Mouse (Mus musculus) limb, embryonic 14.5 days (tissue): ENCODE measurements around the gene Tspyl2. TPM values are rescaled to one million over a fixed set of nuclear protein-coding genes. Genes with fewer than 3 reads are reported as not detected.

Source experiments
- ATAC-seq: fragments of 200-750 bp; cut with Nextera tagmentation; 2 replicates; pipeline ENCODE4 v1.8.0; 2017; ENCODE audit warnings: low read depth, moderate number of reproducible peaks, moderate TSS enrichment; ENCODE audit not compliant: low FRiP score
- DNase-seq: peaks from one replicate; pipeline ENCODE4 v3.0.0-alpha.2; 2015; ENCODE audit warnings: low spot score
- H3K27ac ChIP-seq: fragments of 300-500 bp; sonication (generic); replicated peaks from 2 replicates; pipeline ENCODE4 v1.5.1; 2014; ENCODE audit warnings: low read depth, mild to moderate bottlenecking, low read length, moderate library complexity, mixed read lengths
- H3K27me3 ChIP-seq: fragments of 300-500 bp; sonication (generic); 2 replicates; pipeline ENCODE4 v1.6.1; 2014; ENCODE audit warnings: low read length, mixed read lengths; ENCODE audit not compliant: control insufficient read depth, insufficient read depth
- H3K36me3 ChIP-seq: fragments of 300-500 bp; sonication (generic); 2 replicates; pipeline ENCODE4 v1.6.1; 2014; ENCODE audit warnings: mild to moderate bottlenecking, low read length, moderate library complexity, mixed read lengths; ENCODE audit not compliant: control insufficient read depth, insufficient read depth
- H3K4me1 ChIP-seq: fragments of 300-500 bp; sonication (generic); 2 replicates; pipeline ENCODE4 v1.6.1; 2014; ENCODE audit warnings: antibody characterized with exemption, low read length, mixed read lengths; ENCODE audit not compliant: control insufficient read depth, insufficient read depth
- H3K4me2 ChIP-seq: fragments of 300-500 bp; sonication (generic); replicated peaks from 2 replicates; pipeline ENCODE4 v1.6.1; 2014; ENCODE audit warnings: low read depth, mild to moderate bottlenecking, low read length, moderate library complexity; ENCODE audit not compliant: severe bottlenecking
- H3K4me3 ChIP-seq: fragments of 300-500 bp; sonication (generic); replicated peaks from 2 replicates; pipeline ENCODE4 v1.5.1; 2014; ENCODE audit warnings: low read length
- H3K9ac ChIP-seq: fragments of 300-500 bp; sonication (generic); 2 replicates; pipeline ENCODE4 v1.6.1; 2014; ENCODE audit warnings: mild to moderate bottlenecking, low read depth, low read length, moderate library complexity; ENCODE audit not compliant: severe bottlenecking
- H3K9me3 ChIP-seq: fragments of 300-500 bp; sonication (generic); 2 replicates; pipeline ENCODE4 v1.6.1; 2016; ENCODE audit warnings: low read length; ENCODE audit not compliant: control insufficient read depth
- POLR2A ChIP-seq: fragments of 200-500 bp; IDR thresholded peaks from 2 replicates; pipeline ENCODE4 v1.8.0; 2012; ENCODE audit warnings: inconsistent platforms, mild to moderate bottlenecking, moderate library complexity, borderline replicate concordance; ENCODE audit not compliant: insufficient read depth, insufficient read length; ENCODE audit errors: extremely low read depth
- WGBS: fragments of 180-500 bp; shearing (Covaris S2); extraction: QIAGEN DNeasy Blood & Tissue Kit; methylation state at CpG from one replicate; pipeline ENCODE4 v1.1.7; 2014; 5-methylcytosine and 5-hydroxymethylcytosine counted together
- polyA plus RNA-seq, 2 experiments: library from polyadenylated mRNA; depleted of rRNA in 1 of 2; stranded (reverse) in 1 of 2; unstranded in 1 of 2; fragments of >200 nt; fragmentation: Nextera tagmentation in 1 of 2; extraction: Ambion mirVana in 1 of 2; gene quantifications; 2 replicates each; pipeline versions ENCODE4 v1.2.1 to v1.2.3; 2012 to 2014

Tspyl2 gene
- polyA plus RNA-seq, 2 experiments, result 24.0 to 113 TPM

GRCm38 (mm10) chrX:152327689-152328052 is 14.6 kb downstream of the Tspyl2 start:
- H3K9ac ChIP-seq, result peak overlapping the region; percentile 28; the same call in 1 of the 2 replicates
- no peak for TF ChIP-seq POLR2A
- 0 out of 2 replicates have a peak overlapping the region, but pooled peaks have one; percentile 15 for H3K27ac ChIP-seq
- no peaks in the 10 kb centered on the region for H3K27me3 ChIP-seq
- peak overlapping the region; percentile 54 for H3K4me3 ChIP-seq
- H3K9me3 ChIP-seq, result no peaks in the 10 kb centered on the region
- no peaks in the 10 kb centered on the region for H3K36me3 ChIP-seq
- DNase-seq, result no peak
- 0 out of 2 replicates have a peak, but pooled peaks cover 2% of the 10 kb centered on the region for H3K4me1 ChIP-seq
- H3K4me2 ChIP-seq, result peak overlapping the region; percentile 51
- ATAC-seq, result peak; percentile 25; the same call in 1 of the 2 replicates
- WGBS, result 22% methylated on average over 8 of the region's 8 CpGs

GRCm38 (mm10) chrX:152326996-152327688 is 15.1 kb downstream of the Tspyl2 start, which contains the start of gene Kantr:
Gene Kantr (minus strand): TSS chrX:152327495.
- Histone ChIP-seq H3K27me3 (no peaks in the 10 kb centered on the region), H3K4me3 (peak within 1 kb of the TSS; percentile 54), H3K36me3 (no peaks in the 10 kb centered on the region), H3K4me1 (0 out of 2 replicates have a peak, but pooled peaks cover 2% of the 10 kb centered on the region), H3K9ac (peak within 1 kb of the TSS; percentile 64), H3K27ac (0 out of 2 replicates have a peak within 1 kb of the TSS, but pooled peaks have one; percentile 38), H3K4me2 (peak within 1 kb of the TSS; percentile 51), H3K9me3 (no peaks in the 10 kb centered on the region)
- TF ChIP-seq POLR2A, result 0 out of 2 replicates have a peak, but pooled peaks have one; percentile 11
- ATAC-seq, result peak; percentile 100
- 19% methylated on average over 29 of the region's 29 CpGs for WGBS
- DNase-seq, result peak; percentile 86

GRCm38 (mm10) chrX:152323584-152323983 is 18.6 kb downstream of the Tspyl2 start:
- ATAC-seq, result no peak
- WGBS, result 100% methylated on average over 1 of the region's 1 CpGs
- Histone ChIP-seq H3K4me2 (no peak overlapping the region), H3K9ac (no peak overlapping the region), H3K27me3 (no peaks in the 10 kb centered on the region), H3K4me1 (0 out of 2 replicates have a peak, but pooled peaks cover 2% of the 10 kb centered on the region), H3K4me3 (no peak overlapping the region), H3K9me3 (no peaks in the 10 kb centered on the region), H3K27ac (no peak overlapping the region), H3K36me3 (no peaks in the 10 kb centered on the region; the same call in 1 of the 2 replicates)
- DNase-seq, result no peak
- TF ChIP-seq POLR2A, result no peak

- DNase-seq (no peak), ATAC-seq (no peak)
- no peaks in the 10 kb centered on the region; the same call in 1 of the 2 replicates for H3K36me3 ChIP-seq
- no peaks in the 10 kb centered on the region for H3K9me3 ChIP-seq
- WGBS, result 47% methylated on average over 2 of the region's 2 CpGs
- no peak for TF ChIP-seq POLR2A
- H3K4me3 ChIP-seq, result no peak overlapping the region
- H3K9ac ChIP-seq, result no peak overlapping the region
- no peaks in the 10 kb centered on the region for H3K27me3 ChIP-seq
- no peak overlapping the region for H3K4me2 ChIP-seq
- no peak overlapping the region for H3K27ac ChIP-seq
- H3K4me1 ChIP-seq, result 0 out of 2 replicates have a peak, but pooled peaks cover 2% of the 10 kb centered on the region
Observed at GRCm38 (mm10) chrX:152322776-152323175, 19.4 kb downstream of the Tspyl2 start.

- H3K27me3 ChIP-seq, result no peaks in the 10 kb centered on the region
- DNase-seq (no peak), ATAC-seq (no peak)
- H3K27ac ChIP-seq, result no peak overlapping the region
- no peak overlapping the region for H3K9ac ChIP-seq
- TF ChIP-seq POLR2A, result no peak
- no peaks in the 10 kb centered on the region for H3K9me3 ChIP-seq
- no peak overlapping the region for H3K4me2 ChIP-seq
- H3K4me1 ChIP-seq, result no peaks in the 10 kb centered on the region
- 75% methylated on average over 4 of the region's 4 CpGs for WGBS
- H3K4me3 ChIP-seq, result no peak overlapping the region
- no peaks in the 10 kb centered on the region; the same call in 1 of the 2 replicates for H3K36me3 ChIP-seq
Observed at GRCm38 (mm10) chrX:152320535-152320934, 21.7 kb downstream of the Tspyl2 start.
